Comparison of ENCODE assay signal across 7 mouse cellular contexts in the genomic region with DNA sequence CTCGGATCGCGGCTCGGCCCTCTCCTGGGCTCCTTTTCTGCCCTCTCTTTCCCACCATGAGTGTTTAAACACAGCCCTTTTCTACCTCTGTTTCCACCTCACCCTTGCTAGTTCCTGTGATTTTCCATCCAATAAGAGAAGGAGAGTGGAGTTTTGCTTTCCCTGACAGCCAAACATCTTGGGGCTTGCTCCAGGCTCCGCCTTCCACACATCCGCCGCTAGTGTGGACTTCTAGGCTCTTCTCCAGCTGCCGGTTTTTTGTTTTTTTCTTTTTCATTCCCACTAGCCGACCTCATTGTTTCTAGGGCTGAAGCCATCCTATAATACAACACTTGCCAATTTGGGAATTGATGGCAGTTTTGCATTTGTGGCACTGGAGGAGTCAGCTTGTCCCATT. TPM values are rescaled to one million over a fixed set of nuclear protein-coding genes. Genes with fewer than 3 reads are reported as not detected.
A peak's percentile ranks its signal among the peaks of the same experiment; 100 is the strongest.
DNase-seq lines count a peak whose midpoint lies in the region; ATAC-seq lines count a peak whose summit lies in the region.

No protein-coding gene starts in this region.

- H3K4me2 ChIP-seq in intestine, embryonic 14.5 days (ENCODE audit: low read length) = peak overlapping the region; percentile 55

- H3K27ac ChIP-seq in intestine, embryonic 14.5 days (ENCODE audit: low read depth) = peak overlapping the region; percentile 80

- H3K27me3 ChIP-seq in intestine, embryonic 14.5 days (replicated peaks; ENCODE audit: control insufficient read depth, insufficient read depth, low read length) = no peaks in the 10 kb centered on the region

- peak; percentile 78 for DNase-seq in adrenal gland, postnatal 10 days
- peak; percentile 47 for DNase-seq in embryo, embryonic 11.5 days (ENCODE audit: low read depth, low spot score)
- peak; percentile 74 for DNase-seq in gastrocnemius, postnatal 25 days
- DNase-seq in intestine, embryonic 14.5 days (ENCODE audit: low spot score) = peak; percentile 65
- DNase-seq in left cerebral cortex, postnatal 14 days (ENCODE audit: low spot score in 2 of 2) = peak; percentile 70 to 88
- DNase-seq in right cerebral cortex, postnatal 25 days = peak; percentile 63

- H3K9me3 ChIP-seq in intestine, embryonic 14.5 days (ENCODE audit: control insufficient read depth, low read length) = no peaks in the 10 kb centered on the region

- ATAC-seq in intestine, embryonic 14.5 days (replicated peaks; ENCODE audit: low FRiP score, low TSS enrichment, low read depth) = no peak
- peak; percentile 41 for ATAC-seq in megakaryocyte progenitor cell, adult 5-6 weeks (replicated peaks; ENCODE audit: poor library complexity)

- intact Hi-C loops in left cerebral cortex, postnatal 14 days (cut with DNase I) = no loop called here

- 1% methylated on average over 9 of the region's 9 CpGs for WGBS in intestine, embryonic 14.5 days

- H3K4me3 ChIP-seq in intestine, embryonic 14.5 days (ENCODE audit: low read depth, low read length) = peak overlapping the region; percentile 20

- H3K9ac ChIP-seq in intestine, embryonic 14.5 days (ENCODE audit: low read length) = peak overlapping the region; percentile 45

- peaks cover 27% of the 10 kb centered on the region for H3K4me1 ChIP-seq in intestine, embryonic 14.5 days (replicated peaks; ENCODE audit: control insufficient read depth, insufficient read depth, low read length)

- H3K36me3 ChIP-seq in intestine, embryonic 14.5 days (ENCODE audit: control insufficient read depth, insufficient read depth, low read length) = no peaks in the 10 kb centered on the region

RNA-seq across cellular contexts. Expression of a gene that starts 2.8 kb away (rescaled TPM):
- total RNA-seq in adrenal gland, postnatal 10 days (2021) = 10 to 100 TPM; 21.7 to 22.6 TPM
- total RNA-seq in gastrocnemius, postnatal 25 days (2021) = 1 to 10 TPM; 7.5 TPM
- 31.4 and 35.5 TPM in 2 replicates for polyA plus RNA-seq in intestine, embryonic 14.5 days (2014; fragmentation: Nextera tagmentation; extraction: Ambion mirVana)
- 10 to 100 TPM; 20.9 to 24.2 TPM for total RNA-seq in left cerebral cortex, postnatal 14 days (2021)
- 17.6 and 21.3 TPM in 2 replicates for total RNA-seq in megakaryocyte progenitor cell, adult 5-6 weeks (2015)
- total RNA-seq in megakaryocyte progenitor cell, adult 5-6 weeks (2017) = 29.9 and 33.6 TPM in 2 replicates

RNA-seq across cellular contexts. Expression of a gene that starts 34.4 kb away (rescaled TPM):
- 100 to 1,000 TPM; 809 to 834 TPM for total RNA-seq in adrenal gland, postnatal 10 days (2021)
- 100 to 1,000 TPM; 350 to 362 TPM for total RNA-seq in gastrocnemius, postnatal 25 days (2021)
- 2,025 and 2,200 TPM in 2 replicates for polyA plus RNA-seq in intestine, embryonic 14.5 days (2014; fragmentation: Nextera tagmentation; extraction: Ambion mirVana)
- total RNA-seq in left cerebral cortex, postnatal 14 days (2021) = 100 to 1,000 TPM; 361 to 401 TPM
- total RNA-seq in megakaryocyte progenitor cell, adult 5-6 weeks (2015) = 1,870 and 2,095 TPM in 2 replicates
- 1,724 and 1,809 TPM in 2 replicates for total RNA-seq in megakaryocyte progenitor cell, adult 5-6 weeks (2017)

RNA-seq across cellular contexts. Expression of a gene that starts 44.8 kb away (rescaled TPM):
- total RNA-seq in adrenal gland, postnatal 10 days (2021) = under 1 TPM; 0.48 to 1.00 TPM
- not detected for total RNA-seq in gastrocnemius, postnatal 25 days (2021)
- 0.18 TPM in 1 of 2 replicates, not detected in the other for polyA plus RNA-seq in intestine, embryonic 14.5 days (2014; fragmentation: Nextera tagmentation; extraction: Ambion mirVana)
- total RNA-seq in left cerebral cortex, postnatal 14 days (2021) = 1 to 10 TPM; 2.0 to 4.9 TPM
- total RNA-seq in megakaryocyte progenitor cell, adult 5-6 weeks (2015) = not detected in 2 replicates
- not detected in 2 replicates for total RNA-seq in megakaryocyte progenitor cell, adult 5-6 weeks (2017)

RNA-seq across cellular contexts. Expression of a gene that starts 56.0 kb away (rescaled TPM):
- total RNA-seq in adrenal gland, postnatal 10 days (2021) = 10 to 100 TPM; 32.6 to 34.7 TPM
- total RNA-seq in gastrocnemius, postnatal 25 days (2021) = 10 to 100 TPM; 12.4 to 14.1 TPM
- 82.1 and 86.5 TPM in 2 replicates for polyA plus RNA-seq in intestine, embryonic 14.5 days (2014; fragmentation: Nextera tagmentation; extraction: Ambion mirVana)
- 10 to 100 TPM; 29.3 to 30.6 TPM for total RNA-seq in left cerebral cortex, postnatal 14 days (2021)
- 27.2 and 28.8 TPM in 2 replicates for total RNA-seq in megakaryocyte progenitor cell, adult 5-6 weeks (2015)
- total RNA-seq in megakaryocyte progenitor cell, adult 5-6 weeks (2017) = 22.4 and 26.3 TPM in 2 replicates
